Mouse (Mus musculus) spleen, adult 2 months (tissue): ENCODE measurements around the gene Mars. TPM values are rescaled to one million over a fixed set of nuclear protein-coding genes. Genes with fewer than 3 reads are reported as not detected.

Experiments
- DNase-seq, 2 experiments: peaks; one replicate each; pipeline versions ENCODE4 v3.0.0 to v3.0.0-alpha.2; 2012 to 2021; ENCODE audit warnings: low spot score in 2 of 2, low read depth in 1 of 2
- H3K27ac ChIP-seq: fragments of 200-500 bp; 2 replicates; pipeline ENCODE4 v1.5.1; 2012; ENCODE audit warnings: low read length, inconsistent platforms; ENCODE audit not compliant: insufficient read depth
- H3K27me3 ChIP-seq: fragments of 200-500 bp; 2 replicates; pipeline ENCODE4 v1.6.1; 2012; ENCODE audit warnings: mild to moderate bottlenecking, moderate library complexity, low read length, inconsistent platforms; ENCODE audit not compliant: control insufficient read depth, insufficient read depth
- H3K36me3 ChIP-seq: fragments of 200-500 bp; 2 replicates; pipeline ENCODE4 v1.6.1; 2012; ENCODE audit warnings: mild to moderate bottlenecking, low read length, inconsistent platforms; ENCODE audit not compliant: control insufficient read depth, insufficient read depth
- H3K4me1 ChIP-seq: fragments of 200-500 bp; 2 replicates; pipeline ENCODE4 v1.6.1; 2011; ENCODE audit warnings: inconsistent platforms; ENCODE audit not compliant: control insufficient read depth, insufficient read depth, insufficient read length
- H3K4me3 ChIP-seq: fragments of 200-500 bp; 2 replicates; pipeline ENCODE4 v1.5.1; 2011; ENCODE audit warnings: mild to moderate bottlenecking, inconsistent platforms; ENCODE audit not compliant: insufficient read depth, insufficient read length; ENCODE audit errors: extremely low read depth
- CTCF ChIP-seq: fragments of 200-500 bp; IDR thresholded peaks from 2 replicates; pipeline ENCODE4 v1.5.1; 2011; ENCODE audit warnings: mild to moderate bottlenecking, inconsistent platforms; ENCODE audit not compliant: insufficient read depth, insufficient read length, insufficient replicate concordance; ENCODE audit errors: extremely low read depth
- POLR2A ChIP-seq: fragments of 200-500 bp; IDR thresholded peaks from 2 replicates; pipeline ENCODE4 v1.6.1; 2011; ENCODE audit warnings: low read depth, low read length, inconsistent platforms
- WGBS: fragments of 180-500 bp; shearing (Covaris S2); methylation state at CpG from one replicate; pipeline ENCODE4 v1.1.7; 2018; 5-methylcytosine and 5-hydroxymethylcytosine counted together
- polyA plus RNA-seq: library from polyadenylated mRNA; depleted of rRNA; stranded (reverse); fragments of >200 nt; gene quantifications from 2 replicates; pipeline ENCODE4 v1.2.3, GENCODE M21; 2012

Gene Mars
- polyA plus RNA-seq, 1 experiment, result 33.2 TPM

DNA sequence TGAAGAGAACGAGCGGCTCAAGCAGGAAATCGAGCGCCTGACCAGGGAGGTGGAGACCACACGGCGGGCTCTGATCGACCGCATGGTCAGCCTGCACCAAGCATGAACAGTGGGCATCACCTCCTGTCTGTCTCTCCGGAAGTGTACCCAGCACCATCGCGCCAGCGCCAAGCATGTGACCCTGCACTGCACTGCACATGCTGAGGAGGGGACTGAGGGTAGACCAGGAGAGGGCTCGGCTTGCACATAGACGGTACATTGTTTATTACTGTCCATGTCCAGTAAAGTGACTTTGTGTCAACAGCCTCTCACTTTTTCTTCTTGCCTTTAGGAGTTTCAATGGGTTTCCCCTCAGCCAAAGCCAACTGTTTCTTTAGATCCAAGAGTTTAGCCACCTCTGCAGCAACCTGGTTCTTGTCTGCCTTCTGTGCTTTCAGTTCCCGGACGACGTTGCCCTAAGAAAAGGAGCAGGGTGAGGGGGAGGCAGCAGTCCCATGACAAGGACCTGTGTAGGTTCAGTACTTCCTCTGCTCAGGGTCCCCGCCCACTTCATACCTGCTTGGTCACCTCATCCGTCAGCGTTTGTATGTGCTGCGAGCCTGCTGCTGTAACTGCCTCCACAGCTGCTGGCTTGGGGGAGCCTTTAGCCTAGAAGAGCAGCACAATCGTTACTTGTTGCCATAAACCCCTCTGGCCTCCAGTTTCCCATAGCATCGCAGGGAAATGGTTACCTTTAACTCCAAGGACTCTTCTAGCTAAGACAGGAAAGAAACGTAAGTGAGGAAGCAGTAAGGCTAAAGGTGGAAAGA lies 15.4 kb downstream of the Mars start:
- TF ChIP-seq CTCF, result no peak
- no peak for TF ChIP-seq POLR2A
- H3K27ac ChIP-seq, result no peak overlapping the region
- WGBS, result 89% methylated on average over 24 of the region's 24 CpGs
- H3K4me3 ChIP-seq, result no peak overlapping the region
- peaks cover 6% of the 10 kb centered on the region; the same call in 1 of the 2 replicates for H3K4me1 ChIP-seq
- no peaks in the 10 kb centered on the region for H3K27me3 ChIP-seq
- DNase-seq, result no peak
- H3K36me3 ChIP-seq, result peaks cover 50% of the 10 kb centered on the region

GRCm38 (mm10) chr10:127294895-127295510 lies 16.6 kb downstream of the Mars start:
- 94% methylated on average over 10 of the region's 10 CpGs for WGBS
- H3K4me3 ChIP-seq, result no peak overlapping the region

GRCm38 (mm10) chr10:127293590-127294113 lies 17.9 kb downstream of the Mars start:
- WGBS, result 85% methylated on average over 3 of the region's 3 CpGs
- H3K27ac ChIP-seq, result no peak overlapping the region
- no peak overlapping the region for H3K4me3 ChIP-seq
- TF ChIP-seq POLR2A, result no peak
- no peak for TF ChIP-seq CTCF
- no peak for DNase-seq
- peaks cover 34% of the 10 kb centered on the region for H3K36me3 ChIP-seq
- peaks cover 10% of the 10 kb centered on the region; the same call in 1 of the 2 replicates for H3K4me1 ChIP-seq
- H3K27me3 ChIP-seq, result no peaks in the 10 kb centered on the region

More at GRCm38 (mm10) chr10:127294895-127295510, 16.6 kb downstream of the Mars start:
- Histone ChIP-seq H3K36me3 (peaks cover 44% of the 10 kb centered on the region), H3K4me1 (peaks cover 6% of the 10 kb centered on the region; the same call in 1 of the 2 replicates), H3K27ac (no peak overlapping the region), H3K27me3 (no peaks in the 10 kb centered on the region)
- no peak for DNase-seq
- TF ChIP-seq CTCF, result no peak
- TF ChIP-seq POLR2A, result no peak

- Histone ChIP-seq H3K4me1 (peaks cover 10% of the 10 kb centered on the region; the same call in 1 of the 2 replicates), H3K27ac (no peak overlapping the region), H3K4me3 (no peak overlapping the region), H3K27me3 (no peaks in the 10 kb centered on the region), H3K36me3 (peaks cover 32% of the 10 kb centered on the region)
- TF ChIP-seq CTCF (no peak), POLR2A (no peak)
- WGBS, result 90% methylated on average over 6 of the region's 6 CpGs
- no peak for DNase-seq
Observed at GRCm38 (mm10) chr10:127292987-127293538, 18.5 kb downstream of the Mars start.

DNA sequence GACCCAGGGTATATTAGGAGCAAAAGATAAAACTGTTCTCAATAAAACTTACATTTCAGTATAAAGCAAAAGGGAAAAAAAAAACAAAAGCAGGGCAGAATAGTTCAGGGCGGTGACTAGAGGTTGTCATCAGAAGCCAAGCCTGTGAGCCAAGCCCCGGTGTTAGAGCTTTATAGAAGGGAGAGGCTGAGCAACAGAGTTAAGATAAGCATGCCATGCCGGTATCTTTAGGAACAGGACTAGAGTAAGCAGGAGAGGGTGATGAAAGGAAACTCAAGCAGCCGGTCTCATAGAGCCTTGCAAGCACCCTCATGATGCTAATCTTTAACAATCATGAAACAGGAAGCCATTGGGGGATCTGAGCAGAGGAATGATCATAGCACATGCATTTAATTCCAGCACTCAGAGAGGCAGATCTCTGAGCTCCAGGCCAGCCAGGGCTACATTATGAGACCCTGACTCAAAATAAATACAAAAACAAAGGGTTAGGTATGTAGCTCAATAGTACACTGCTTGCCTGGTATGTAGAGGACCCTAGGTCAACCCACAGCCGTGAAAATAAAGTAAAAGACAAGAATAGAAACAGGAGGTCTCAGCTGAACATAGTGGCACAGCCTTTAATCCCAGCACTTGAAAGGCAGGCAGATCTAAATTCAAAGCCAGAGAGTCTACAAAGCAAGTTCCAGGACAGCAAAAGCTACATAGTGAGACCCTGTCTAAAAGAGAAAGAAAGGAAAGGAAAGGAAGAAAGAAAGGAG lies 19.5 kb downstream of the Mars start:
- Histone ChIP-seq H3K27ac (no peak overlapping the region), H3K4me3 (peak overlapping the region; percentile 87; the same call in 1 of the 2 replicates), H3K36me3 (peaks cover 26% of the 10 kb centered on the region), H3K4me1 (peaks cover 17% of the 10 kb centered on the region; the same call in 1 of the 2 replicates), H3K27me3 (no peaks in the 10 kb centered on the region)
- no peak for TF ChIP-seq POLR2A
- no peak for TF ChIP-seq CTCF
- 17% methylated on average over 5 of the region's 5 CpGs for WGBS
- DNase-seq, result no peak
